Mouse (Mus musculus) G1E (cell line): ENCODE data around the gene Zdhhc5. TPM values are rescaled to one million over a fixed set of nuclear protein-coding genes. Genes with fewer than 3 reads are reported as not detected.

Source experiments
- ATAC-seq: 2 replicates; pipeline ENCODE4 v1.8.0; 2016; ENCODE audit warnings: mild to moderate bottlenecking; ENCODE audit not compliant: insufficient number of reproducible peaks, poor library complexity, low FRiP score, severe bottlenecking; ENCODE audit errors: extremely low read depth
- DNase-seq: peaks from one replicate; pipeline ENCODE4 v3.0.0; 2012; ENCODE audit warnings: low spot score
- H3K27me3 ChIP-seq: 2 replicates; pipeline ENCODE4 v1.6.1; 2012; ENCODE audit warnings: mild to moderate bottlenecking, low read length, inconsistent platforms; ENCODE audit not compliant: insufficient read depth
- H3K36me3 ChIP-seq: replicated peaks from 2 replicates; pipeline ENCODE3; 2012; ENCODE audit warnings: mild to moderate bottlenecking, inconsistent platforms
- H3K4me1 ChIP-seq: 2 replicates; pipeline ENCODE4 v1.6.1; 2012; ENCODE audit warnings: low read depth, low read length, inconsistent platforms, mixed read lengths; ENCODE audit not compliant: insufficient read depth
- H3K4me3 ChIP-seq: 2 replicates; pipeline ENCODE4 v1.5.1; 2012; ENCODE audit warnings: low read depth, mild to moderate bottlenecking, inconsistent platforms, low read length, moderate library complexity, mixed read lengths
- H3K9me3 ChIP-seq: replicated peaks from 2 replicates; pipeline ENCODE4 v1.6.1; 2012; ENCODE audit warnings: inconsistent platforms
- CTCF ChIP-seq: IDR thresholded peaks from 2 replicates; pipeline ENCODE4 v1.5.1; 2012; ENCODE audit warnings: low read depth, low read length, inconsistent platforms, mixed read lengths
- GATA1 ChIP-seq: IDR thresholded peaks from 2 replicates; pipeline ENCODE4 v1.6.1; 2012; ENCODE audit warnings: borderline replicate concordance, low read length, inconsistent platforms, mixed read lengths
- GATA2 ChIP-seq: IDR thresholded peaks from 2 replicates; pipeline ENCODE4 v1.6.1; 2012; ENCODE audit warnings: low read depth, low read length, inconsistent platforms, borderline replicate concordance
- POLR2AphosphoS5 ChIP-seq: IDR thresholded peaks from 2 replicates; pipeline ENCODE4 v1.6.1; 2012; ENCODE audit warnings: low read depth, low read length, inconsistent platforms; ENCODE audit not compliant: insufficient replicate concordance
- TAL1 ChIP-seq: conservative IDR thresholded peaks from 2 replicates; pipeline ENCODE4 v1.6.1; 2012; ENCODE audit warnings: low read depth, low read length, inconsistent platforms, mixed read lengths
- polyA plus RNA-seq: library from polyadenylated mRNA; stranded (reverse); fragments of >175 nt; gene quantifications from 2 replicates; pipeline ENCODE4 v1.2.3, GENCODE M21; 2012
- total RNA-seq, 2 experiments: library from RNA; stranded (forward) in 1 of 2; stranded (reverse) in 1 of 2; fragments of 200-1000 nt in 1 of 2; fragments of >200 nt in 1 of 2; fragmentation: Nextera tagmentation in 1 of 2; gene quantifications; 2 replicates each; pipeline ENCODE4 v1.2.3; 2014 to 2017

Gene Zdhhc5
- total and polyA plus RNA-seq, 3 experiments: 30.7 to 70.6 (median 38.0) TPM

- peaks cover 33% of the 10 kb centered on the region for H3K36me3 ChIP-seq
- DNase-seq (peak; percentile 82), ATAC-seq (peak; percentile 98)
- 0 out of 2 replicates have a peak, but pooled peaks cover 2% of the 10 kb centered on the region for H3K27me3 ChIP-seq
- H3K9me3 ChIP-seq: no peaks in the 10 kb centered on the region
- H3K4me1 ChIP-seq: peaks cover 43% of the 10 kb centered on the region
- TF ChIP-seq CTCF (no peak), POLR2AphosphoS5 (0 out of 2 replicates have a peak, but pooled peaks have one; percentile 39)
- H3K4me3 ChIP-seq: peak within 1 kb of the TSS; percentile 73
Measured at GRCm38 (mm10) chr2:84727172-84727858, 12.3 kb upstream of the Zdhhc5 start, which contains the start of gene Clp1. TSS of gene Clp1 (minus strand) at chr2:84727350.

GRCm38 (mm10) chr2:84726716-84727115, 11.7 kb upstream of the Zdhhc5 start:
- Histone ChIP-seq H3K4me1 (peaks cover 45% of the 10 kb centered on the region), H3K4me3 (peak overlapping the region; percentile 73), H3K9me3 (no peaks in the 10 kb centered on the region), H3K27me3 (0 out of 2 replicates have a peak, but pooled peaks cover 2% of the 10 kb centered on the region), H3K36me3 (peaks cover 36% of the 10 kb centered on the region)
- DNase-seq (no peak), ATAC-seq (no peak)
- TF ChIP-seq POLR2AphosphoS5: no peak
- no peak for TF ChIP-seq CTCF
- no peak for TF ChIP-seq GATA2
- no peak for TF ChIP-seq TAL1

GRCm38 (mm10) chr2:84725770-84726169, 10.8 kb upstream of the Zdhhc5 start:
- Histone ChIP-seq H3K27me3 (no peaks in the 10 kb centered on the region), H3K4me1 (peaks cover 54% of the 10 kb centered on the region), H3K36me3 (peaks cover 44% of the 10 kb centered on the region), H3K4me3 (peak overlapping the region; percentile 73; the same call in 1 of the 2 replicates), H3K9me3 (no peaks in the 10 kb centered on the region)
- TF ChIP-seq CTCF: no peak
- TF ChIP-seq GATA1: no peak
- TF ChIP-seq POLR2AphosphoS5: no peak
- no peak for TF ChIP-seq TAL1
- no peak for TF ChIP-seq GATA2
- DNase-seq: no peak
- no peak for ATAC-seq

GRCm38 (mm10) chr2:84723856-84724255, 8.9 kb upstream of the Zdhhc5 start:
- H3K4me1 ChIP-seq: peaks cover 47% of the 10 kb centered on the region
- H3K27me3 ChIP-seq: no peaks in the 10 kb centered on the region
- DNase-seq: no peak
- no peak overlapping the region for H3K4me3 ChIP-seq
- H3K36me3 ChIP-seq: peaks cover 44% of the 10 kb centered on the region
- no peak for ATAC-seq
- H3K9me3 ChIP-seq: no peaks in the 10 kb centered on the region
- TF ChIP-seq GATA2 (no peak), TAL1 (no peak), CTCF (no peak), GATA1 (no peak), POLR2AphosphoS5 (no peak)

GRCm38 (mm10) chr2:84721182-84721581, 6.2 kb upstream of the Zdhhc5 start:
- Histone ChIP-seq H3K4me1 (peaks cover 52% of the 10 kb centered on the region), H3K4me3 (no peak overlapping the region), H3K27me3 (no peaks in the 10 kb centered on the region), H3K9me3 (no peaks in the 10 kb centered on the region), H3K36me3 (peaks cover 44% of the 10 kb centered on the region)
- TF ChIP-seq TAL1 (no peak), GATA1 (no peak), GATA2 (no peak), POLR2AphosphoS5 (no peak), CTCF (no peak)
- DNase-seq (no peak), ATAC-seq (no peak)

GRCm38 (mm10) chr2:84720718-84721117, 5.7 kb upstream of the Zdhhc5 start:
- Histone ChIP-seq H3K9me3 (no peaks in the 10 kb centered on the region), H3K36me3 (peaks cover 42% of the 10 kb centered on the region), H3K4me3 (no peak overlapping the region), H3K4me1 (peaks cover 52% of the 10 kb centered on the region), H3K27me3 (no peaks in the 10 kb centered on the region)
- no peak for ATAC-seq
- TF ChIP-seq GATA1 (no peak), CTCF (no peak), TAL1 (no peak), GATA2 (no peak), POLR2AphosphoS5 (no peak)
- no peak for DNase-seq

- no peak for ATAC-seq
- Histone ChIP-seq H3K4me3 (no peak overlapping the region), H3K4me1 (peaks cover 41% of the 10 kb centered on the region), H3K9me3 (no peaks in the 10 kb centered on the region), H3K27me3 (no peaks in the 10 kb centered on the region), H3K36me3 (peaks cover 17% of the 10 kb centered on the region)
- TF ChIP-seq GATA2 (no peak), POLR2AphosphoS5 (no peak), GATA1 (no peak), TAL1 (no peak), CTCF (no peak)
- DNase-seq: no peak
Measured at GRCm38 (mm10) chr2:84717357-84717756, 2.4 kb upstream of the Zdhhc5 start.
